Mouse (Mus musculus) small intestine, adult 2 months (tissue): ENCODE data around the gene Rad51b. TPM values are rescaled to one million over a fixed set of nuclear protein-coding genes. Genes with fewer than 3 reads are reported as not detected.

ENCODE experiments used
- H3K27ac ChIP-seq: fragments of 200-500 bp; 2 replicates; pipeline ENCODE4 v1.5.1; 2012; ENCODE audit warnings: low read depth, low read length, control low read depth, inconsistent platforms; ENCODE audit not compliant: insufficient read depth
- H3K27me3 ChIP-seq: fragments of 200-500 bp; 2 replicates; pipeline ENCODE4 v1.6.1; 2012; ENCODE audit warnings: mild to moderate bottlenecking, moderate library complexity, low read length, inconsistent platforms; ENCODE audit not compliant: control insufficient read depth, insufficient read depth
- H3K36me3 ChIP-seq: fragments of 200-500 bp; 2 replicates; pipeline ENCODE4 v1.6.1; 2012; ENCODE audit warnings: mild to moderate bottlenecking, low read length, control low read depth, inconsistent platforms; ENCODE audit not compliant: control insufficient read depth, insufficient read depth
- H3K4me1 ChIP-seq: fragments of 200-500 bp; 2 replicates; pipeline ENCODE4 v1.6.1; 2012; ENCODE audit warnings: low read length, inconsistent platforms, mixed read lengths; ENCODE audit not compliant: control insufficient read depth, insufficient read depth, insufficient read length
- H3K4me3 ChIP-seq: fragments of 200-500 bp; 2 replicates; pipeline ENCODE4 v1.5.1; 2012; ENCODE audit warnings: low read depth, mild to moderate bottlenecking, control low read depth, inconsistent platforms, low read length, moderate library complexity
- CTCF ChIP-seq: fragments of 200-500 bp; IDR thresholded peaks from 2 replicates; pipeline ENCODE4 v1.5.1; 2012; ENCODE audit warnings: low read depth, mild to moderate bottlenecking, control low read depth, inconsistent platforms, low read length, moderate library complexity, mixed read lengths; ENCODE audit not compliant: insufficient replicate concordance, insufficient read length; ENCODE audit errors: extremely low read depth
- POLR2A ChIP-seq: fragments of 200-500 bp; IDR thresholded peaks from 2 replicates; pipeline ENCODE4 v1.6.1; 2012; ENCODE audit warnings: low read depth, mild to moderate bottlenecking, control low read depth, inconsistent platforms, low read length, moderate library complexity
- WGBS: fragments of 180-500 bp; shearing (Covaris S2); methylation state at CpG from one replicate; pipeline ENCODE4 v1.1.7; 2018; 5-methylcytosine and 5-hydroxymethylcytosine counted together
- polyA plus RNA-seq: library from polyadenylated mRNA; depleted of rRNA; stranded (reverse); fragments of >200 nt; gene quantifications from 2 replicates; pipeline ENCODE4 v1.2.3, GENCODE M21; 2012

The Rad51b gene
- polyA plus RNA-seq, 1 experiment, result 0.46 TPM

- no peaks in the 10 kb centered on the region for H3K36me3 ChIP-seq
- no peaks in the 10 kb centered on the region for H3K4me1 ChIP-seq
- H3K27me3 ChIP-seq, result no peaks in the 10 kb centered on the region
- no peak overlapping the region for H3K4me3 ChIP-seq
- TF ChIP-seq CTCF (no peak), POLR2A (no peak)
- H3K27ac ChIP-seq, result no peak overlapping the region
- 77% methylated on average over 6 of the region's 6 CpGs for WGBS
These were observed 282.0 kb downstream of the Rad51b start for GRCm38 (mm10) chr12:79579018-79579585.

GRCm38 (mm10) chr12:79579837-79580236 lies 282.8 kb downstream of the Rad51b start:
- WGBS, result 85% methylated on average over 6 of the region's 6 CpGs
- Histone ChIP-seq H3K27me3 (no peaks in the 10 kb centered on the region), H3K27ac (no peak overlapping the region), H3K4me1 (no peaks in the 10 kb centered on the region), H3K4me3 (no peak overlapping the region), H3K36me3 (no peaks in the 10 kb centered on the region)
- no peak for TF ChIP-seq CTCF
- no peak for TF ChIP-seq POLR2A

GRCm38 (mm10) chr12:79584556-79585307 lies 287.6 kb downstream of the Rad51b start:
- WGBS, result 88% methylated on average over 6 of the region's 6 CpGs
- Histone ChIP-seq H3K27me3 (no peaks in the 10 kb centered on the region), H3K27ac (no peak overlapping the region), H3K36me3 (no peaks in the 10 kb centered on the region), H3K4me1 (no peaks in the 10 kb centered on the region), H3K4me3 (no peak overlapping the region)
- TF ChIP-seq CTCF, result no peak
- no peak for TF ChIP-seq POLR2A

GRCm38 (mm10) chr12:79585336-79585735 lies 288.3 kb downstream of the Rad51b start:
- Histone ChIP-seq H3K27ac (no peak overlapping the region), H3K27me3 (no peaks in the 10 kb centered on the region), H3K36me3 (no peaks in the 10 kb centered on the region), H3K4me3 (no peak overlapping the region), H3K4me1 (no peaks in the 10 kb centered on the region)
- TF ChIP-seq POLR2A, result no peak
- no peak for TF ChIP-seq CTCF
- 98% methylated on average over 2 of the region's 2 CpGs for WGBS

- Histone ChIP-seq H3K36me3 (no peaks in the 10 kb centered on the region), H3K4me1 (no peaks in the 10 kb centered on the region), H3K27me3 (no peaks in the 10 kb centered on the region), H3K4me3 (no peak overlapping the region), H3K27ac (no peak overlapping the region)
- TF ChIP-seq CTCF (no peak), POLR2A (no peak)
- WGBS, result 97% methylated on average over 4 of the region's 4 CpGs
These were observed 291.7 kb downstream of the Rad51b start for GRCm38 (mm10) chr12:79588831-79589230.

- Histone ChIP-seq H3K4me3 (no peak overlapping the region), H3K4me1 (no peaks in the 10 kb centered on the region), H3K27me3 (no peaks in the 10 kb centered on the region), H3K36me3 (no peaks in the 10 kb centered on the region), H3K27ac (no peak overlapping the region)
- no peak for TF ChIP-seq CTCF
- TF ChIP-seq POLR2A, result no peak
- 80% methylated on average over 4 of the region's 4 CpGs for WGBS
These were observed 295.1 kb downstream of the Rad51b start for GRCm38 (mm10) chr12:79592206-79592605.

- no peaks in the 10 kb centered on the region for H3K36me3 ChIP-seq
- no peak overlapping the region for H3K4me3 ChIP-seq
- peaks cover 8% of the 10 kb centered on the region for H3K4me1 ChIP-seq
- no peaks in the 10 kb centered on the region for H3K27me3 ChIP-seq
- TF ChIP-seq CTCF, result no peak
- no peak for TF ChIP-seq POLR2A
- no peak overlapping the region for H3K27ac ChIP-seq
These were observed 299.8 kb downstream of the Rad51b start for GRCm38 (mm10) chr12:79596842-79597241.
